Mouse (Mus musculus) telencephalon, adult 2 months (tissue): ENCODE measurements around the gene Ccl26.
A peak's percentile ranks its signal among the peaks of the same experiment; 100 is the strongest.
"Not testable (repeated sequence)": the region's sequence is repeated elsewhere in the genome, so short reads cannot be mapped to it uniquely, and the experiment has no call there.

Experiments
- DNase-seq: peaks from one replicate; pipeline ENCODE4 v3.0.0-alpha.2; 2011; ENCODE audit warnings: low read depth, low spot score

Gene Ccl26

GRCm38 (mm10) chr5:135563469-135563868 lies at the start of gene Ccl26:
Ccl26 (minus strand) TSS chr5:135563569.
- DNase-seq: no peak

- DNase-seq: no peak
Measured at GRCm38 (mm10) chr5:135609794-135610193, 46.4 kb upstream of the Ccl26 start.

GRCm38 (mm10) chr5:135607581-135607980 lies 44.2 kb upstream of the Ccl26 start:
- DNase-seq: no peak

- DNase-seq: not testable (repeated sequence)
Measured at GRCm38 (mm10) chr5:135606717-135607116, 43.3 kb upstream of the Ccl26 start.

GRCm38 (mm10) chr5:135604643-135605042 lies 41.3 kb upstream of the Ccl26 start:
- not testable (repeated sequence) for DNase-seq

- DNase-seq: no peak
Measured at GRCm38 (mm10) chr5:135589996-135590784, 26.8 kb upstream of the Ccl26 start.

GRCm38 (mm10) chr5:135587764-135588163 lies 24.4 kb upstream of the Ccl26 start:
- no peak for DNase-seq

GRCm38 (mm10) chr5:135585691-135586090 lies 22.3 kb upstream of the Ccl26 start:
- no peak for DNase-seq

- DNase-seq: peak; percentile 13
Measured at GRCm38 (mm10) chr5:135582330-135582729, 19.0 kb upstream of the Ccl26 start.

- peak; percentile 45 for DNase-seq
Measured at GRCm38 (mm10) chr5:135579331-135579751, 16.0 kb upstream of the Ccl26 start.

- no peak for DNase-seq
Measured at GRCm38 (mm10) chr5:135576055-135576454, 12.7 kb upstream of the Ccl26 start.

GRCm38 (mm10) chr5:135573006-135573405 lies 9.6 kb upstream of the Ccl26 start, which contains the start of gene Ccl24:
Ccl24 (minus strand) TSS chr5:135573049.
- DNase-seq: no peak

- peak; percentile 63 for DNase-seq
Measured at GRCm38 (mm10) chr5:135568698-135569097, 5.3 kb upstream of the Ccl26 start.

GRCm38 (mm10) chr5:135567556-135568265 lies 4.3 kb upstream of the Ccl26 start:
- no peak for DNase-seq

- no peak for DNase-seq
Measured at GRCm38 (mm10) chr5:135557671-135558070, 5.7 kb downstream of the Ccl26 start.

- DNase-seq: no peak
Measured at GRCm38 (mm10) chr5:135557051-135557450, 6.3 kb downstream of the Ccl26 start.

GRCm38 (mm10) chr5:135556259-135556658 lies 7.1 kb downstream of the Ccl26 start:
- DNase-seq: no peak

- no peak for DNase-seq
Measured at GRCm38 (mm10) chr5:135551591-135551990, 11.8 kb downstream of the Ccl26 start.

- DNase-seq: no peak
Measured at GRCm38 (mm10) chr5:135550910-135551309, 12.5 kb downstream of the Ccl26 start.

GRCm38 (mm10) chr5:135547990-135548389 lies 15.4 kb downstream of the Ccl26 start:
- no peak for DNase-seq

GRCm38 (mm10) chr5:135544865-135545797 lies 18.2 kb downstream of the Ccl26 start, which contains the start of gene Hip1:
Hip1 (minus strand) TSS chr5:135545120.
- peak; percentile 100 for DNase-seq
